Mouse (Mus musculus) spleen, adult 18-20 months (tissue): ENCODE results near the gene Prkci.
A peak's percentile ranks its signal among the peaks of the same experiment; 100 is the strongest.

Experiments used
- DNase-seq, 2 experiments: peaks; one replicate each; pipeline ENCODE4 v3.0.0; 2022; ENCODE audit warnings: mixed read lengths in 2 of 2

The Prkci gene

DNA sequence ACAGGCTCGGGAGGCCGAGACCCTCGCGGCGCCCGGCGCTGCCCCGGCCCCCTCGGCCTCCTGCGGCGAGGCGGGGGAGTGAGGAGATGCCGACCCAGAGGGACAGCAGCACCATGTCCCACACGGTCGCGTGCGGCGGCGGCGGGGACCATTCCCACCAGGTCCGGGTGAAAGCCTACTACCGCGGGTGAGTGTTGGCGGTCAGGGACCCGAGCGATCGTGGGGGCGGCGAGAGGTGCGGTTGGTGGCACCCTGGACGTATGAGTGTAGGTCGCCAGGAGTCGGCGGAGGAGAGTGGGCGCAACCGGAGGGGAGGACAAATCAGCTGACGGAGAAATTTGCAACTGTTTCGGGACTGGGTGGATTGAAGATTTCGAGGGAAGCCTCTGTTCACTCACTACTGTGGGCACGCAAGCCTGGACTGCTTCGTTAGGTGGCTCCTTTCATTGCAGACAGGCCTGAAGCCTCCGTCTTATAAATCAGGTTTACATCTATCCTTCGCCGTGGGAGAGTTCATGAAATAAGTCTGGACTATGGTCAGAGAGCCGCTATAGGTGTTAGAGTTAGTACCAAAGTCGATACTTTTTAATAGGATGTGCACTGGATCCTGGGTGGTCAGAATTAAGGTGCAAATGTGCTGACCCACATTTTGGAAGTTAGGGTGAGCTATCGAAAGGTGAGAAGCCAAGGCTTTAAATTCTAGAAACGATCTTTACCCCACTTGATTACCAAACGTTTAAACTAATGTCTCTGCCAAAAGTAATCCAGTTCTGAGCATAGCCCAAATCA lies 546 bp downstream of the Prkci start:
- no peak for DNase-seq

GRCm38 (mm10) chr3:30996688-30997014 lies 1.1 kb downstream of the Prkci start:
- no peak for DNase-seq

DNA sequence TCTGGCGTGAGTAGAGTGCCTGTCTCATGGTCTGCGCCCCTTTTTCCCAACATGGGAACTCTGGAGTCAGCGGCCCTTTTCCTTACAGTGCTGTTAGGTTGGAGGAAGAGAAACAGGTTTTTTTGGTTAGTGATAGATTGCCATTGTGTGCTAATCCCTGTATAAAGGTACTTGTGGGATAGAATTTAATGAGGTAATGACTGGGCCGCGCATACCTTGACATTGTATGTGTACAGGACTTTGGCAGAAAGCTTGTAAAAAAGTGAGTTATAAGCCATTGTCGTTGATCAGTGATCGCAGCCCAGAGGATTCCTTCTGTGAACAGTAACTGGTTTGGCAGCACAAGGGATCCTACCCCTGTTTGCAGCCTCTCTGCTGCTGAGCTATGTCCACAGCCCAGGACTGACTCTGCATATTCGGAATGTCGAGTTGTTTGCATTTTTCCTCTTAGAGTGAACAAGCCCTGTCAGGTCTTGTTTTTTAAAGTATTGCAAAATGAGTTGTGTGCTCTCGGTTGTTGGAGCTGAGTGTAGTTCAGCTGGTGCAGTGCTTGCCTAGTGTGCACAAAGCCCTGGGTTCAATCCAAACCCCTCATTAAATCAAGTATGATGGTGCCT lies 4.0 kb downstream of the Prkci start:
- no peak for DNase-seq

DNA sequence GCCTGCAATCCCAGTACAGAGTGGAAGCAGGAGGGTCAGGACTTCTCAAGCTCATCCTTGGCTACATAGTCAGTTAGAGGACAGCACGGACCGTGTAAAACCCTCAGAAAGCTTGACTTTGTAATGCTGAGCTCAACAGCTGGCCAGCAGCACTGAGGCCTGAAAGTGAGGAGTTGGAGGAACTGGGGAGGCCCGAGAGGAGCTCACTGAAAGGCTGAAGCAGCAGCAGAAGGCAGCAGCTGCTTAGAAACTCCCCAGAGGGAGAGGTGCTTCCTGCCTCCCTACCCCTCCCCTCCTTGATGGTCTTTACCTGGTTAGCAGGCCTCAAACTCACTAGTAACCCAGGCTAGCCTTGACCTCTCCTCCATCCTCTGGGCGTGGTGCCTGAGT lies 4.5 kb downstream of the Prkci start:
- DNase-seq, result peak; percentile 7 to 18

DNA sequence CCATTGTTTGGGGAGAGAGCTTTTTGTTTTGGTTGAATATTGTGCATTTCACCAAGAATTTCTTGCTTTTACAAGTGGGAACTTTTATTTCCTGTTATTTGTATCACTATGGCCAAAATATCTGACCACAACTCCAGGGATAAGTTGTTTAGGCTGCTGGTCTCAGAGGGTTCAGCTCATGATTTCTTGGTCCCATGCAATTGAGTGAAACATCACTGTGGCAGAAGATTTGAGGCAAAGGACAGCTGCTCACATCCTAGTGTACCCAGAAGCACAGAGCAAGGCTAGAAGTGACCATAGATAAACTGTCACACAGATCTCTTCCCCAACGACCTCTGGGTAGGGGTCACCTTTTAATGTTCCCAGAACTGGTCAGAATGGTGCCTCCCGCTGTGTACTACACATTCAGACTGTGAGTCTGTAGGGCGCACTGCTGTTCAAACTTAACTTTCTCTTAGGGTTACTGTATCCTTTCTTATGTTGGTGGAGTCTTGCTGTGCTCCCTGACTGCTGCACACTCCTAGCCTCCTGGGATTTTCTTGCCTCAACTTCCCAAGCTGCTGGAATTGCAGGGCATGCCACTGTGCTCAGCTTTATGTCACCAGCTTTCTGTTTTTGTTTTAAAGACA lies 5.6 kb downstream of the Prkci start:
- DNase-seq, result no peak

DNA sequence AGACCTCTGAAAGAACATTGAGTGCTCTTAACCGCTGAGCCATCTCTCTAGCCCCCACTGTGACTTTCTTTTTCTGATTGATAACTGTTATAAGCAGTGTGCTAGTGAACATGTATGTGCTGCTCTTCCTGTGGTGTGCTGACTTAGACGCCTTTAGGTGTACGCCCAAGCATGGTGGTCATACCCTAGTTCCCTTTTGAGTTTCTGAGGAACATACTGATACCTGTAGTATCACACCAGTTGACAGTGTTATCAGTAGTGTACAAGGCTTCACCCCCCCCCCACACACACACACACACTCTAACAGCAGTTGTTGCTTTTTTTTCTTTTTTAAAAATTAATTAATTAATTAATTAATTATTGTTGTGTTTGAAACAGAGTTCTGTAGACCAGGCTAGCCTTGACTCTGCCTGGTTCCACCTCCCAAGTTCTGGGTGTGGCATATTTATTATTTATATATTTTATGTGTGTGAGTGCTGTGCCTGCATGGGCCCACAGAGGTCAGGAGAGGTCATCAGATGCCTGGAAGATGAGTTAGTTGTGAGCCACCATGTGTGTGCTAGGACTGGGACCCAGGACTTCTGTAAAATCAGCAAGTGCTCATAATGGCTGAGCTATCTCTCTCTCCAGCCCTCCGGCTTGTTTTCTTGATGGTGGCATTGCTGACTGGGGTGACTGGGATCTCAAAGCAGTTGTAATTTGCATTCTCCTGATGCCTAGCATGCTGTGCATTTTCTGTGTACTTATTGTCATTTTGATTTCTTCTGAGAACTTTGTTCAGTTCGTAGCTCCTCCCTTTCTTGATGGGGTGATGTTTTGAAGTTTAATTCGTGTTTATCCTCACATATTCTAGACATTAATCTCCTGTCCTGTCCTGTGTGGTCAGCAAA lies 9.0 kb downstream of the Prkci start:
- no peak for DNase-seq

- DNase-seq, result no peak
Measured at GRCm38 (mm10) chr3:31014374-31014773, 18.8 kb downstream of the Prkci start.

DNA sequence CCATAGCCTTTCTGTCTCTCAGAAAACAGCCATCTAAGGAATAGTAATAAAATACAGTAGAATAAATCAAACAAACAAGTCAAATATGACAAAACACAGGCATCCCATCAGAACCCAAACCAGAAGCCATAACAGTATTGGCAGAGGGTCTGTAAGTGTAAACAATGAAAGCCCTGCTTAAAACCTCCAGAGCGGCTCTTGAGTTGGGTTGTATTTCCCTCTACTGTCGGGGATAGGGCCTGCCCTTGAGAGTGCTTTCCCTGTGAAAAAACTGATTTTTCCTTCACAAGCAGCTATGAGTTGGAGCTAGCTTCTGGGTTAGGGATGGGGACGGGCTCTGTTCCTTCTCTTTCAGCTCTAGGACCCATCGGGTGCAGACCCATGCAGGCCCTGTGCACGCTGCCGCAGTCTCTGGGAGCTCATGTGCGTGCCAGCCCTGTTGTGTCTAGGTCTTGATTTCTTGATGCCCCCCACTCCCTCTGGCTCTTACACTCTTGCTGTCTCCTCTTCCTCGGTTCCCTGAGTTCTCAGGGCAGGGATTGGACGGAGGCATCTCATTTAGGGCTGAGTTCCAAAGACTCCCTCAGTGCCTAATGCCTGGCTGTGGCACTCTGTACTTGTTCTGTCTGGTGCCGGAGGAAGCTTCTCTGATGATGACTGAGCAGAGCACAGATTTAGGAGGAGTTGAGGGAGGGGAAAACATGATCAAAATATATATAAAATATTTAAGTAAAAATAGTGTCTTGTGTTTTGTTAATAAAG lies 20.3 kb downstream of the Prkci start:
- DNase-seq, result no peak

GRCm38 (mm10) chr3:31016594-31017196 lies 21.1 kb downstream of the Prkci start:
- no peak for DNase-seq

DNA sequence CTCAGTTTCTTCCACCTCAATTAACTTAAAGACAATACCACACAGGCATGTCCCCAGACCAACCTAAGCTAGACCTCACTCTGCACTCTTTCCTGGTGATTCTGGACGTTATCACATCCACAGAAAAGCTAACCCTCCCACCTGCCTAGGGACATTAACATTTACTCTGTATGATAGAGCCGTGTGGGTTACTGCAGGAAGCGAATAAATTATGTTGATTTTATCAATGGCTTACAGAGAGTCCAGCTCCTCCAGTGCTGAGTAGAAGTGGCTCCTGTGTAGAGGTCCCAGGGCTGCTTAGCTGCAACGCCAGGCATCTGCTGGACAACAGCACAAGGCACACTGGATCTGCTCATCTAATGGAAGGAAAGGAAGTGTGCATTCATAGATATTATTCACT lies 22.1 kb downstream of the Prkci start:
- no peak for DNase-seq

DNA sequence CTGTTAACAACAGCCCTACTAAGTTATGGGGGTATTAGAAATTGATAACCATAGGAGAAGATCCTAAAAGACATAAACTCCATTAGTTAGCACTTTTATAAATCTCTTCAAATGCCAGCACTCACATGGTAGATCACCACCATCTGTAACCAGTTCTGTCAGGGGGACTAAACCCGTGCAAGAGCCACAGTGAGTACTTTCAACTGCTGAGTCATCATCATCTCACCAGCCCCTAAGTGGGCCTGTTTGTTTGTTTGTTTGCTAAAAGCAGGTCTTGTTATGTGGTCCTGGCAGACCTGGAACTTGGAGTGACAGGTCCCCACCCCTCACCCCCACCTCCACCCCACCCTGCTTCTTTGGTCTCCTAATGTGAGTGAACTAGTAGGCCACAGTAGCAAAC lies 23.7 kb downstream of the Prkci start:
- DNase-seq, result no peak

DNA sequence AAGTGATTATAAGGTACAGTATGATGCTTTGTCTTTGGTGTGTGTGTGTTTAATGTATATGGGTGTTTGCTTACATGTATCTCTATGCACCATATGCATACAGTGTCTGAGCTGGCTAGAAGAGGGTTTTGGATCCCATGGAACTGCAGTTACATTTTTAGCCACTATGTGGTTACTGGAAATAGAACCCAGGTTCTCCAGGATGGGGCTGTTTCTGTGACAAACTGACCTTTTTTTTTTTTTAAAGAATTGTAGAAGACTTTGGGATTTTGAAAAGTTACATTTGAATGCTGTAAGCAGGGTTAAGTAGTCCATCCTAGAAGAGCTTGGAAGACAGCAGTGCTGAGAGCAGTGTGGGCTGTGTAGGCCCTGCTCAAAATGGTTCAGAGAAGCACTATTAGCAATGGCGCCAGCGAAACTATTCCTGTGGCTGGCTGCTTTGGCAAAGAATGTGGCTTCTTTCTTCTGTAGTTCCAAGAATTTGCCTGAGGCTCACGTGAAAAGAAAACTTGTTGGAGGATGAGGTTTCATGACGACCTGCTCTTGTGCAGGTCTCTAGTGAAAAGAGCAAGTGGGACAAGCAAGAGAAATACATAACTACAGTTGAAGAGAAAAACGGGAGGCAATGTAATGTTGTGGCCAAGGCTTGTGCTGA lies 24.4 kb downstream of the Prkci start:
- no peak for DNase-seq

GRCm38 (mm10) chr3:31020656-31021055 lies 25.1 kb downstream of the Prkci start:
- no peak for DNase-seq

DNA sequence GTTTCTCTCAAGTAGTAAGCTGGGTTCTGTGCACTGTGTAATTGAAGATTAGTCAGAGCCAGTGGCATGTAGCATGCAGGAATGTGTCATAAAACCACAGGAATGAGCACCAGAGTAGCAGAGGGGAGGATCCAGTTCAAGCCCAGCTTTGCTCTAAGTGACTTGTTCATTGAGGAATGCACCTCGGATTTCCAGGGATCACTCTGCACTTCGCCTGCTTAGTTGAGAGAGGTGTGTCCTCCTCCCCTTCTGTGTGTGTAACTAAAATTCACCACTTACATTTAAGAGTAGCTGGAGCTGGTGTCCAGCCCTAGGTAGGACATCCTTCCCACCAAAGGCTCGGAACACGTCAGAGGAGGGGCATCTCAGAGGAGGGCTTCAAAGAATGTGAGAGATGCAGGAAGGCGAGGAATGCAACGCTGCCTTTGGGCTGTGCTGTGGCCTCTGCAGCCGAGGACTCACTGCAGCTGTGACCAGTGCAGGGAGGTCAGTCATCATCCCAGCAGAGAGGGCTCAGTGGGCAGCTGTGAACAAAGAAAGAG lies 27.4 kb downstream of the Prkci start:
- DNase-seq, result no peak

GRCm38 (mm10) chr3:31027718-31028117 lies 32.2 kb downstream of the Prkci start:
- no peak for DNase-seq

DNA sequence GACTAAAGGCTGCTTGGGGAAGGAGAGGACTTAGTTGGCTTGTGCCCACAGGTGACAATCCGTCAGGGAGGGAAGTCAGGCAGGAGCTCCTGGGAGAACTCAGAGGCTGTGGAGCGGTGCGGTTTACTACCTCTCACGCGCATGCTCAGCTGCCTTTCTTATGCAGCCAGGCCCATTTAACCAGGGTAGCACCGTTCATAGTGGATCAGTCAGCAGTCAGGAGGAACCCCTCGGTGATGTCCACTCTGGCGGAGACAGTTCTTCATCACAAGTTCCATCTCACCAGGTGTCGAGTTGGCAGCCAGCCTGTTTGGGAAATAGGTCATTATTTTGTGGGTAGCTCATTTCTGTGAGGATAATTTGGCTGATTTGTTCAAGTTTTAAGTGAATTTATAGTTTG lies 36.1 kb downstream of the Prkci start:
- DNase-seq, result no peak

DNA sequence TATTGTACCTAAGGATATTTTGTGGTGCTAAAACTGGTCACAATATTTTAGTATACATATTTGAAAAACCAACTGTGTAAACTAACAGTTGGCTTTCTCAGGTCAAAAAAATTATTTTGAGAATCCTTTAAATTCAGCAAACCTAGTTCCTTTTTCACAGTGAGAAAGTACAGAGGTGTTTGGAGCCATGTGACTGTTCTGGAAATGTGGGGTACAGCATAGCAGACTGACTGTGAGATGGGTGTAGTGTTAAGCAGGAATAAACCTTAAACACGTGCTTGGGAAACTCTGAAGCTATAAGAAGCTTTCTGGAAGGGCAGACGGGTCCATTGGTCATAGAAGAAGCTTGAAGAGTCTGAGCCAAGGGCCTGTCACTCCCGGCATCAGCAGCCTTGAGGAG lies 38.1 kb downstream of the Prkci start:
- no peak for DNase-seq

DNA sequence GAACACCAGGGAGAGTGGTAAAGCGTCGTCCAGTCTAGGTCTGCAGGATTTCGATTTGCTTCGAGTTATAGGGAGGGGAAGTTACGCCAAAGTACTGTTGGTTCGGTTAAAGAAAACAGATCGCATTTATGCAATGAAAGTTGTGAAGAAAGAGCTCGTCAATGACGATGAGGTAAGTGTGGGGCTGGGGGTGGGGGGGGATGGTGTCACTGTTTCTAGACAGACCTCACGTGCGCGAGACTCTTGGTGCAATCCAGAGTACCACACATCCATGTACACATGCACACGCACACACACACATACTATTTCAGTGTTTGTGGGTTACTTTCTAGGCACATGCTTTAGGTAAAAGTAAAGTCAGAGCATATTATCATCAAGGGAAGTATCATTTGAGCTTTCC lies 42.3 kb downstream of the Prkci start:
- DNase-seq, result no peak

DNA sequence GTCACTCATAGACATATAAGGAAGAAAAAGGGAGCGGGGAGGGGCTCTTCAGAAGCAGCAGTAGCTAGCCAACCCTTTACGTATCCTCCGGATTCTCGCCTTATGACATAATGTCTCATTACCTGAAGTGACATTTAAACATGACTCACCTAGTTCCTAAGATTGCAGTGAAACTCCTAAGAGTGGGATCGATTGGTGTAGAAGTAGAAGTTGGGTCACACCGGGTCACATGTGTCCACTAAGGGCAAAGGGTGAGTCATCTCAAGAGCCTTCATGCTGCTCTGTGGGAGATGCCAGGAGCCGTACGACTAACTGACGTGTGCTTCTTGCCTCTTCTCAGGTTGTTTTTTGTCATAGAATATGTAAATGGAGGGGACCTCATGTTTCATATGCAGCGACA lies 43.1 kb downstream of the Prkci start:
- no peak for DNase-seq

GRCm38 (mm10) chr3:31042992-31043391 lies 47.4 kb downstream of the Prkci start:
- DNase-seq, result no peak

GRCm38 (mm10) chr3:31047263-31047662 lies 51.7 kb downstream of the Prkci start:
- DNase-seq, result peak in 1 of 2 experiments; percentile 10
